Mouse (Mus musculus) intestine, embryonic 14.5 days (tissue): ENCODE results near the gene Zfp61. TPM values are rescaled to one million over a fixed set of nuclear protein-coding genes. Genes with fewer than 3 reads are reported as not detected.
"Not testable (repeated sequence)": the region's sequence is repeated elsewhere in the genome, so short reads cannot be mapped to it uniquely, and the experiment has no call there.

Experiments
- ATAC-seq: fragments of 200-750 bp; cut with Nextera tagmentation; replicated peaks from 2 replicates; pipeline ENCODE4 v1.8.0; 2017; ENCODE audit warnings: low read depth, moderate number of reproducible peaks, moderate TSS enrichment, moderate library complexity; ENCODE audit not compliant: low FRiP score, low TSS enrichment
- DNase-seq: peaks from one replicate; pipeline ENCODE4 v3.0.0-alpha.2; 2018; ENCODE audit warnings: low spot score
- H3K27ac ChIP-seq: fragments of 300-500 bp; sonication (generic); 2 replicates; pipeline ENCODE4 v1.5.1; 2014; ENCODE audit warnings: low read depth, mild to moderate bottlenecking, control low read depth
- H3K27me3 ChIP-seq: fragments of 300-500 bp; sonication (generic); replicated peaks from 2 replicates; pipeline ENCODE4 v1.6.1; 2014; ENCODE audit warnings: low read length, control low read depth; ENCODE audit not compliant: control insufficient read depth, insufficient read depth
- H3K36me3 ChIP-seq: fragments of 300-500 bp; sonication (generic); 2 replicates; pipeline ENCODE4 v1.6.1; 2014; ENCODE audit warnings: low read length, control low read depth; ENCODE audit not compliant: control insufficient read depth, insufficient read depth
- H3K4me1 ChIP-seq: fragments of 300-500 bp; sonication (generic); replicated peaks from 2 replicates; pipeline ENCODE4 v1.6.1; 2014; ENCODE audit warnings: low read length, control low read depth, mixed read lengths; ENCODE audit not compliant: control insufficient read depth, insufficient read depth
- H3K4me2 ChIP-seq: fragments of 300-500 bp; sonication (generic); 2 replicates; pipeline ENCODE4 v1.6.1; 2014; ENCODE audit warnings: low read length
- H3K4me3 ChIP-seq: fragments of 300-500 bp; sonication (generic); 2 replicates; pipeline ENCODE4 v1.5.1; 2014; ENCODE audit warnings: low read depth, low read length, control low read depth, mixed read lengths
- H3K9ac ChIP-seq: fragments of 300-500 bp; sonication (generic); 2 replicates; pipeline ENCODE4 v1.6.1; 2014; ENCODE audit warnings: mild to moderate bottlenecking, low read length
- H3K9me3 ChIP-seq: fragments of 300-500 bp; sonication (generic); 2 replicates; pipeline ENCODE4 v1.6.1; 2016; ENCODE audit warnings: low read length, control low read depth; ENCODE audit not compliant: control insufficient read depth
- WGBS: fragments of 180-500 bp; shearing (Covaris S2); extraction: QIAGEN DNeasy Blood & Tissue Kit; methylation state at CpG from one replicate; pipeline ENCODE4 v1.1.7; 2014; 5-methylcytosine and 5-hydroxymethylcytosine counted together
- polyA plus RNA-seq: library from polyadenylated mRNA; unstranded; fragments of >200 nt; fragmentation: Nextera tagmentation; extraction: Ambion mirVana; gene quantifications from 2 replicates; pipeline ENCODE4 v1.2.1, GENCODE M21; 2014

Zfp61 gene
- polyA plus RNA-seq, 1 experiment from 2014 or later, result 24.7 TPM

- H3K9me3 ChIP-seq, H3K27ac ChIP-seq, H3K9ac ChIP-seq, H3K27me3 ChIP-seq, H3K4me2 ChIP-seq, ATAC-seq, DNase-seq, H3K4me3 ChIP-seq, H3K4me1 ChIP-seq: not testable (repeated sequence)
- WGBS, result 86% methylated on average over 3 of the region's 3 CpGs
- H3K36me3 ChIP-seq, result peaks cover 21% of the 10 kb centered on the region
These were observed 22.3 kb downstream of the Zfp61 start for GRCm38 (mm10) chr7:24278771-24279170.

- H3K27me3 ChIP-seq, result no peaks in the 10 kb centered on the region
- H3K36me3 ChIP-seq, result peaks cover 24% of the 10 kb centered on the region
- DNase-seq (peak; percentile 29), ATAC-seq (no peak)
- H3K4me1 ChIP-seq, result no peaks in the 10 kb centered on the region; the same call in 1 of the 2 replicates
- no peak overlapping the region for H3K4me3 ChIP-seq
- no peak overlapping the region for H3K27ac ChIP-seq
- WGBS, result 95% methylated on average over 4 of the region's 4 CpGs
- no peaks in the 10 kb centered on the region for H3K9me3 ChIP-seq
- H3K9ac ChIP-seq, result no peak overlapping the region
- H3K4me2 ChIP-seq, result no peak overlapping the region
These were observed 26.6 kb downstream of the Zfp61 start for GRCm38 (mm10) chr7:24274456-24274855.

GRCm38 (mm10) chr7:24271191-24271590 lies 29.8 kb downstream of the Zfp61 start:
- Histone ChIP-seq H3K4me1 (no peaks in the 10 kb centered on the region; the same call in 1 of the 2 replicates), H3K9me3 (no peaks in the 10 kb centered on the region), H3K36me3 (peaks cover 20% of the 10 kb centered on the region), H3K4me3 (no peak overlapping the region), H3K9ac (no peak overlapping the region), H3K27me3 (no peaks in the 10 kb centered on the region), H3K4me2 (peak overlapping the region; percentile 68; the same call in 1 of the 2 replicates), H3K27ac (no peak overlapping the region)
- ATAC-seq, result no peak
- DNase-seq, result peak; percentile 16
- WGBS, result 94% methylated on average over 6 of the region's 6 CpGs

- no peaks in the 10 kb centered on the region for H3K27me3 ChIP-seq
- DNase-seq, result peak; percentile 82
- no peaks in the 10 kb centered on the region for H3K9me3 ChIP-seq
- under 1% methylated on average over 12 of the region's 12 CpGs for WGBS
- H3K9ac ChIP-seq, result peak within 1 kb of the TSS; percentile 58
- peaks cover 18% of the 10 kb centered on the region for H3K36me3 ChIP-seq
- peak within 1 kb of the TSS; percentile 68 for H3K4me2 ChIP-seq
- peak; percentile 90 for ATAC-seq
- H3K4me3 ChIP-seq, result peak within 1 kb of the TSS; percentile 67
- H3K4me1 ChIP-seq, result no peaks in the 10 kb centered on the region; the same call in 1 of the 2 replicates
- 0 out of 2 replicates have a peak within 1 kb of the TSS, but pooled peaks have one; percentile 59 for H3K27ac ChIP-seq
These were observed 30.8 kb downstream of the Zfp61 start, which contains the start of gene Zfp93 for GRCm38 (mm10) chr7:24270288-24270672. Zfp93 (plus strand) TSS chr7:24270420.

- Histone ChIP-seq H3K27ac (no peak overlapping the region), H3K4me1 (no peaks in the 10 kb centered on the region; the same call in 1 of the 2 replicates), H3K27me3 (no peaks in the 10 kb centered on the region), H3K4me3 (peak overlapping the region; percentile 67), H3K9ac (peak overlapping the region; percentile 58), H3K36me3 (peaks cover 12% of the 10 kb centered on the region), H3K4me2 (peak overlapping the region; percentile 68), H3K9me3 (no peaks in the 10 kb centered on the region)
- 34% methylated on average over 7 of the region's 7 CpGs for WGBS
- DNase-seq, result peak; percentile 58
- peak; percentile 48 for ATAC-seq
These were observed 31.3 kb downstream of the Zfp61 start for GRCm38 (mm10) chr7:24269667-24270287.

- Histone ChIP-seq H3K9ac (no peak overlapping the region), H3K9me3 (no peaks in the 10 kb centered on the region), H3K4me3 (no peak overlapping the region), H3K36me3 (peaks cover 7% of the 10 kb centered on the region), H3K27ac (no peak overlapping the region), H3K27me3 (no peaks in the 10 kb centered on the region), H3K4me1 (no peaks in the 10 kb centered on the region; the same call in 1 of the 2 replicates), H3K4me2 (no peak overlapping the region)
- 80% methylated on average over 3 of the region's 3 CpGs for WGBS
- ATAC-seq, result no peak
- DNase-seq, result peak; percentile 35
These were observed 31.8 kb downstream of the Zfp61 start for GRCm38 (mm10) chr7:24269256-24269655.

GRCm38 (mm10) chr7:24268176-24269155 lies 32.6 kb downstream of the Zfp61 start:
- WGBS, result 74% methylated on average over 24 of the region's 24 CpGs
- Histone ChIP-seq H3K9me3 (no peaks in the 10 kb centered on the region), H3K4me1 (no peaks in the 10 kb centered on the region; the same call in 1 of the 2 replicates), H3K4me2 (no peak overlapping the region), H3K27ac (no peak overlapping the region), H3K9ac (no peak overlapping the region), H3K27me3 (no peaks in the 10 kb centered on the region), H3K4me3 (no peak overlapping the region), H3K36me3 (no peaks in the 10 kb centered on the region)
- peak; percentile 21 for DNase-seq
- no peak for ATAC-seq

GRCm38 (mm10) chr7:24260000-24260312 lies 41.1 kb downstream of the Zfp61 start:
- Histone ChIP-seq H3K4me3 (no peak overlapping the region), H3K27ac (no peak overlapping the region), H3K36me3 (peaks cover 28% of the 10 kb centered on the region), H3K4me1 (no peaks in the 10 kb centered on the region; the same call in 1 of the 2 replicates), H3K9ac (no peak overlapping the region), H3K27me3 (no peaks in the 10 kb centered on the region), H3K9me3 (no peaks in the 10 kb centered on the region), H3K4me2 (no peak overlapping the region)
- ATAC-seq, result no peak
- no peak for DNase-seq
- 91% methylated on average over 4 of the region's 4 CpGs for WGBS
